Mouse (Mus musculus): Measurements from ENCODE around the gene Cd8a.

Gene Cd8a

GRCm38 (mm10) chr6:71371085-71371605, 2.1 kb upstream of the Cd8a start:
- DNase-seq (ENCODE audit: low spot score in 2 of 2) = no peak

DNA sequence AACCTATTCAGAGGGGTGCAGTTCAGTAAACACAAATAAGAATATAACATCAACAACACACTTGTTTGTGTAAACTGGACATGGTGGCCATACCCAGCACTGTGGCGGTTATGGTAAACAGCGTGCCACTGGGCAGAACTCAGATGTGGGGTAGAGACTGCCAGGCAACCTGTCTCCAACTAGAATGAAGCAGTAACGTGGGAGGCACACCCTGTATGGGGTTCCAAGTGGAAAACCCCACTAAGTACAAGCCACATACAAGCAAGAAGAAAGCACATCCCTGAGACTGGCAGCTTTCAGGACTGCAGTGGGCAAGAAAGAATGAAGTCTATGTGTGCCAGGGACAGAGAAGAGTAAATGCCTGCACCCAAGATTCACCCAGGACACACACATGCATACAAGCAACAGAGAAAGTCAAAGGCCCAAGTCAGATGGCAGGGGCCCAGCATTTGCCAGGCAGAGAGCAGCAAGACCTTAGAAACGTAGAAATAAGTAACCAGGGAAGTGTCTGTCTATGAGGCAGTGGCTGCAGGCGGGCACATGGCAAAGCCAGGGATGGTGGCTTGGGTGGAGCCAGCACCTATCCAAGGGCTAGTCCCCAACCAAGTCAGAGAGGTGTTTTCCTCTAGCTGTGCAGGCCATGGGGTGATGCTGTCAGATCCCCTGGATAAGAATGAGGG, 1.0 kb upstream of the Cd8a start:
- no peak for DNase-seq (ENCODE audit: low spot score in 2 of 2)

GRCm38 (mm10) chr6:71374311-71374829, 1.1 kb downstream of the Cd8a start:
- DNase-seq (ENCODE audit: low spot score in 2 of 2) = no peak

DNA sequence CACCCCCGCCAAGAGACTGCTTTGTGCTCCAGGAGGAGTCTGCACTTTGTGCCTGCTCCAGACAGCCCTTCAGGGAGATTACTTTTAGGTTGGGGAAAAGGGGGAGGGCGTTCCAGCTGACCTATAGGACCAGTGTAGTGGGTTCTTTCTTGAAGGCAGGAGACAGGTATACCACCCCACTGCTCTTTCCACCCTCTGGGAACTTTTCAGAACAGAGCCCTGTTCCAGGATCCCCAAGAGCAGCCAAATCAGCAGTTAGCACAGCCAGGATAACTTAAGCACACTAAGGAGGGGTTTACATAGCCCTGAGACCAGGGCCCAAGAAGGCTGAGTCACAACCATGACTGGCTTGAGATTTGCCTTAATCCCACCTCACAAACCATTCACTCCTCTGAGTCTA, 1.7 kb downstream of the Cd8a start:
- no peak for DNase-seq (ENCODE audit: low spot score in 2 of 2)

- DNase-seq (ENCODE audit: low spot score in 2 of 2) = no peak
Observed at GRCm38 (mm10) chr6:71376711-71377110, 3.5 kb downstream of the Cd8a start.

DNA sequence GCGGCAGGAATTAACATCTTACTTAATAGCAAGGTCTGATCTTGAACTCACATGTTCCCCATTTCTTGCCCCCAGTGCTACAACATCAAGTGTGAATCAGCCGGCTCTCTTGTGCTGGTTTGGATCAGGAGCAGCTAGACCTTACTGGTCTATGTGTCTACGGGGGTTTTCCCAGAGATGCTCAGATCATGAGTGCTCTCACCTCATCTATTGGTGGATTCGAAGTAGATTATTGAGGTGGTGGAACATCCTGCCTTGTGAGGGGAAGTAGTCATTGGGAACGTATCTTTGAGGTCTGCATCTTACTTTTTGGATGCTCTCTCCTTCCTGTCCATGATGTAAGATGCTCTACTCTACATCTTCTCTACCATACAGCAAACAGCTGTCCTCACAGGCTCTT, 8.4 kb downstream of the Cd8a start:
- no peak for DNase-seq (ENCODE audit: low spot score in 2 of 2)

GRCm38 (mm10) chr6:71390496-71390895, 17.3 kb downstream of the Cd8a start:
- DNase-seq (ENCODE audit: low spot score in 2 of 2) = no peak

DNA sequence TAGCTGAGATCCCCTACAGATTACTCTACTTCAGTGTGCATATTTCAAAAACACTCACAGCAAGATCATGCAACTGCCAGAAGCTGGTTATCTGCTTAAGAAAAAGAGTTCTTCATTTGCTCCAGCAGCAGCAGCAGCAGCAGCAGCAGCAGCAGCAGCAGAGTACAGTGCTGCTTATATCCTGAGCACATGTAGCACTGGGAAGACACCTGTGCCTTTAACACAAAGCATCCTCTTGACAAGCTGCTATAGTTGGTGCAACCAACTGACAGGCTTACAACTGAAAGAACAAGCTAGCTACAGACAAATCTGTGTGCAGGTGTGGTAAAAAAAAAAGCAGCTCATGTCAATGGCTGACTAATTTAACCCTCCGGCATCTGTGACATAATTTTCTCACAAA, 22.8 kb downstream of the Cd8a start:
- DNase-seq (ENCODE audit: low spot score in 2 of 2) = no peak

GRCm38 (mm10) chr6:71396761-71397160, 23.5 kb downstream of the Cd8a start:
- no peak for DNase-seq (ENCODE audit: low spot score in 2 of 2)

DNA sequence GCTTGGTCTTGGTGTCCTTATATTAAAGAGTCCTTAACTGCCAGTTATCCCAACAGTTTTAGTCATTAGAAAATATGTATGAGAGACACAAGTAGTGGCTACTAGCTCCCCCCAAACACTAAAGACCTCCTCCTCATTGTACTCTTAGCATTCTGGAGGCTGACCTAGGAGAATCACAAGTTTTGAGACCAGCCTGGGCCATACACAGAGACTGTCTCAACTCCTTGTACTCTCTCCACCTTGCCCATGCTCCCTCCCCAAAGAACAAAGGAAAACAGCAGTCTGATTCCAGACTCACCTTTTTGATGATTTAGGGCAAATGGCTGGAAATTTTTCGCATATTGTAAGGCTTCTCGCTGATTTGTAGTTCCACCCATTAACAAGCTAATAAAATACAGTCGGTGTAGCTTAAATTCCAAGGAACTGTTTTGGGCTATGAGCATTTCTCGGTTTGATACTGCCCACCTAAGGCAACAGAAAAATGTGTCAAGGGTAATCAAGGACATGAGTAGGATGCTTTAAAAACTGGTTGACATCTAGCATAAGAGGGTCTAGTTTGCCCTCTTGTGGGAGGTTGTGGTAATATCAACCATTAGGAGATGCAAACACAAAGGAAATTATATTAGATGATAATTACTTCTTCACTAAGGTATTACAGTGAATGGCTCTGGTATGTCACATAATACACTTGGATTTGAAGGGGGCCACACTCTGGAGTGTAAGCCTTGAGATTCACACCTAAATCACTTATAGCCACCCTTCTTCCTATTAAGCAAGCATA, 25.8 kb downstream of the Cd8a start:
- no peak for DNase-seq (ENCODE audit: low spot score in 2 of 2)

GRCm38 (mm10) chr6:71414624-71415023, 41.4 kb downstream of the Cd8a start:
- DNase-seq (ENCODE audit: low spot score in 2 of 2) = no peak

GRCm38 (mm10) chr6:71415446-71415845, 42.2 kb downstream of the Cd8a start:
- no peak for DNase-seq (ENCODE audit: low spot score in 2 of 2)

GRCm38 (mm10) chr6:71418874-71419273, 45.6 kb downstream of the Cd8a start:
- no peak for DNase-seq (ENCODE audit: low spot score in 2 of 2)

- no peak for DNase-seq (ENCODE audit: low spot score in 2 of 2)
Observed at GRCm38 (mm10) chr6:71420848-71421247, 47.6 kb downstream of the Cd8a start.

DNA sequence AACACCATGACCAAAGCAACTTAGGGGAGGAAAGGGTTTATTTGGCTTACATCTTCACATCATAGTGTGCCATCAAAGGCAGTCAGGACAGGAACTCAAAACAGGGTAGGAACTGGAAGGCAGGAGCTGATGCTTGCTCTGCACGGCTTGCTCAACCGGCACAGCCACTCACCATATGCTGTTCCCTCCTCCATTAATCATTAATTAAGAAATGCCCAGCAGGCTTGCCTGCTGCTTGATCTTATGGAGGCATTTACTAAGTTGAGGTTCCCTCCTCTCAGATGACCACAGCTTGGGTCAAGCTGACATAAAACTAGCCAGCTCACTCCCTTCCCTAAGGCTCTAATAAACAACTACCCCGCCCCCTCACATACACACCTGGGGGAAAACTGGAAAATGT, 48.9 kb downstream of the Cd8a start:
- no peak for DNase-seq (ENCODE audit: low spot score in 2 of 2)

DNA sequence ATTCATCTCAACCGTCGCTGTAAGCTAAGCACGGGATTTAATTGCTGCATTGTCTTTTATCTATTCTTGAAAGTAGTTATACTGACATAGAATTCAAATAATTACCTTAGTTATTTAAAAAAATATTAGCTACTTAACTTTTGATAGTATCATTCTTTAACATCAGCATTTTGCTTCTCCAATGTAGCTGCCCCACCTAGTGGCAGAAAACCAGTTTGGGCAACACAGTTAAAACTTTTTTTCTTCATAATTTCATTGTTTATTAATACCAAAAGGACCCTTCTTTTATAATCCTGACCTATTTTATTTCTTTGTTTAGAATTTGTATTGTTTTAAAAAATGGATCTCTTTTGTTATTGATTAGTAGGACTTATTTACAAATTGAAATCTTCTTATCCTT, 49.9 kb downstream of the Cd8a start:
- DNase-seq (ENCODE audit: low spot score in 2 of 2) = no peak

- DNase-seq (ENCODE audit: low spot score in 2 of 2) = no peak
Observed at GRCm38 (mm10) chr6:71425681-71426080, 52.5 kb downstream of the Cd8a start.

DNA sequence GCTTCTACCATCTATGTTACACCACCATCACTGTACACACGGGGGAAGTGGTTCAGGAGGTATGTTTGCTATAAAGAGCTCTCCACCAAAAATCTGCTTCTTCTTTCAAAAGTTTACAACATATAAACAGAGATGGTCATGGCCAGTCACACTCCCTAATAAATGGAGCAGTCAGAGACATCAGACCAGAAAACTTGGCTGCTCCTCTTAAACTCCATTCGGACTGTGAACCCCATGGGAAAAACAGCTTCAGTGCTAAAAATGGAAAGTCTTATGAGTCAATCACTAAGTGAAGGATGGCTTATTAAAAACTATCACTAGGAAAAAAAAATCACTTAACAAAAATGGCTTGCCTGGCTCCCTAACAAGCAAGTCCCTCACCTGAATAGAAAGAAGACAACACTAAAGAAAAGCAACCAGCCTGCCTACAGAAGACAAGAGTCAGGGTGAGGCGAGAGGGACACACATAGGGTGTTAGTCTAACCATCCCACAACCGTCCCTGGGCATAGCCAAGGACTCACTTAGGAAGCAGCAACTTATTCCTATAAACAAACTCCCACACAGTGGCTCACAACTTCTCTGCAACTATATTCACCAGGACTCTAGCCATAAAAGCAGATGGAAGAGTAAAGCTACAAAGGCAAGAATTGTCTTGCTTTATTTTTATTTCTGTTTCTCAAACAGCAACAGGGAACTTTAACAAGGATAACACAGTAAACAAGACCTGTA, 54.9 kb downstream of the Cd8a start:
- DNase-seq (ENCODE audit: low spot score in 2 of 2) = no peak

Data from spleen, postnatal 14 days (tissue).